Mouse (Mus musculus): ENCODE results near the gene Pafah1b3. TPM values are rescaled to one million over a fixed set of nuclear protein-coding genes. Genes with fewer than 3 reads are reported as not detected.
"Not testable (repeated sequence)": the region's sequence is repeated elsewhere in the genome, so short reads cannot be mapped to it uniquely, and the experiment has no call there.

Pafah1b3 gene
- 513 and 525 TPM in 2 replicates for polyA plus RNA-seq (2015; fragmentation: Nextera tagmentation; extraction: Ambion mirVana)

GRCm38 (mm10) chr7:25297454-25298325 lies at the start of gene Pafah1b3:
Gene Pafah1b3, minus strand, starts transcription at chr7:25297986.
- Histone ChIP-seq H3K4me1 (peaks cover 36% of the 10 kb centered on the region), H3K27me3 (no peaks in the 10 kb centered on the region), H3K9me3 (replicated peaks) (no peaks in the 10 kb centered on the region), H3K4me3 (peak within 1 kb of the TSS; percentile 84), H3K4me2 (peak within 1 kb of the TSS; percentile 79), H3K36me3 (ENCODE audit: poor library complexity, severe bottlenecking) (peaks cover 35% of the 10 kb centered on the region), H3K9ac (peak within 1 kb of the TSS; percentile 92), H3K27ac (peak within 1 kb of the TSS; percentile 96)
- WGBS: under 1% methylated on average over 51 of the region's 52 CpGs
- ATAC-seq: peak; percentile 94

- no peak overlapping the region for H3K4me2 ChIP-seq
- 0 out of 2 replicates have a peak, but pooled peaks cover 9% of the 10 kb centered on the region for H3K4me1 ChIP-seq
- H3K27me3 ChIP-seq: no peaks in the 10 kb centered on the region
- H3K4me3 ChIP-seq: no peak overlapping the region
- ATAC-seq: peak; percentile 69
- H3K36me3 ChIP-seq (ENCODE audit: poor library complexity, severe bottlenecking): peaks cover 79% of the 10 kb centered on the region
- no peak overlapping the region for H3K9ac ChIP-seq
- H3K27ac ChIP-seq: peak overlapping the region; percentile 32; the same call in 1 of the 2 replicates
- 71% methylated on average over 20 of the region's 20 CpGs for WGBS
- H3K9me3 ChIP-seq (replicated peaks): no peaks in the 10 kb centered on the region
Observed at GRCm38 (mm10) chr7:25341000-25341784, 43.4 kb upstream of the Pafah1b3 start.

- Histone ChIP-seq H3K27me3 (no peaks in the 10 kb centered on the region), H3K9me3 (replicated peaks) (no peaks in the 10 kb centered on the region), H3K27ac (no peak overlapping the region), H3K9ac (no peak overlapping the region), H3K36me3 (ENCODE audit: poor library complexity, severe bottlenecking) (peaks cover 82% of the 10 kb centered on the region), H3K4me3 (no peak overlapping the region), H3K4me1 (0 out of 2 replicates have a peak, but pooled peaks cover 9% of the 10 kb centered on the region), H3K4me2 (no peak overlapping the region)
- no peak for ATAC-seq
- WGBS: 92% methylated on average over 9 of the region's 9 CpGs
Observed at GRCm38 (mm10) chr7:25339329-25339728, 41.5 kb upstream of the Pafah1b3 start.

GRCm38 (mm10) chr7:25334472-25334871 lies 36.7 kb upstream of the Pafah1b3 start:
- Histone ChIP-seq H3K9me3 (replicated peaks) (no peaks in the 10 kb centered on the region), H3K4me2 (no peak overlapping the region), H3K4me1 (no peaks in the 10 kb centered on the region), H3K9ac (no peak overlapping the region), H3K27me3 (no peaks in the 10 kb centered on the region), H3K27ac (no peak overlapping the region), H3K4me3 (no peak overlapping the region), H3K36me3 (ENCODE audit: poor library complexity, severe bottlenecking) (peaks cover 72% of the 10 kb centered on the region)
- no peak for ATAC-seq
- WGBS: 86% methylated on average over 12 of the region's 12 CpGs

- Histone ChIP-seq H3K4me2 (no peak overlapping the region), H3K27me3 (no peaks in the 10 kb centered on the region), H3K4me3 (no peak overlapping the region), H3K4me1 (no peaks in the 10 kb centered on the region), H3K9ac (no peak overlapping the region), H3K27ac (no peak overlapping the region), H3K9me3 (replicated peaks) (no peaks in the 10 kb centered on the region), H3K36me3 (ENCODE audit: poor library complexity, severe bottlenecking) (peaks cover 70% of the 10 kb centered on the region)
- ATAC-seq: 0 out of 2 replicates have a peak, but pooled peaks have one; percentile 69
- 39% methylated on average over 16 of the region's 16 CpGs for WGBS
Observed at GRCm38 (mm10) chr7:25333596-25334307, 36.0 kb upstream of the Pafah1b3 start.

- Histone ChIP-seq H3K9me3 (replicated peaks) (no peaks in the 10 kb centered on the region), H3K27me3 (no peaks in the 10 kb centered on the region), H3K4me1 (peaks cover 10% of the 10 kb centered on the region), H3K4me3 (no peak overlapping the region), H3K36me3 (ENCODE audit: poor library complexity, severe bottlenecking) (peaks cover 38% of the 10 kb centered on the region), H3K4me2 (no peak overlapping the region), H3K27ac (no peak overlapping the region), H3K9ac (no peak overlapping the region; the same call in 1 of the 2 replicates)
- WGBS: 91% methylated on average over 8 of the region's 8 CpGs
- ATAC-seq: no peak
Observed at GRCm38 (mm10) chr7:25326233-25326632, 28.4 kb upstream of the Pafah1b3 start.

GRCm38 (mm10) chr7:25325431-25325830 lies 27.6 kb upstream of the Pafah1b3 start:
- H3K4me3 ChIP-seq; H3K27ac ChIP-seq; ATAC-seq; H3K9me3 ChIP-seq (replicated peaks); H3K9ac ChIP-seq; H3K4me2 ChIP-seq; H3K27me3 ChIP-seq: not testable (repeated sequence)
- 85% methylated on average over 6 of the region's 6 CpGs for WGBS
- peaks cover 30% of the 10 kb centered on the region for H3K36me3 ChIP-seq (ENCODE audit: poor library complexity, severe bottlenecking)
- peaks cover 14% of the 10 kb centered on the region for H3K4me1 ChIP-seq

- Histone ChIP-seq H3K27ac (no peak overlapping the region), H3K4me2 (no peak overlapping the region), H3K9ac (no peak overlapping the region), H3K4me3 (no peak overlapping the region), H3K4me1 (peaks cover 19% of the 10 kb centered on the region), H3K27me3 (no peaks in the 10 kb centered on the region), H3K9me3 (replicated peaks) (no peaks in the 10 kb centered on the region), H3K36me3 (ENCODE audit: poor library complexity, severe bottlenecking) (peaks cover 14% of the 10 kb centered on the region)
- ATAC-seq: no peak
- 87% methylated on average over 2 of the region's 2 CpGs for WGBS
Observed at GRCm38 (mm10) chr7:25323219-25323618, 25.4 kb upstream of the Pafah1b3 start.

GRCm38 (mm10) chr7:25322058-25322484 lies 24.3 kb upstream of the Pafah1b3 start:
- ATAC-seq: no peak
- peak overlapping the region; percentile 57 for H3K27ac ChIP-seq
- H3K9ac ChIP-seq: peak overlapping the region; percentile 30; the same call in 1 of the 2 replicates

GRCm38 (mm10) chr7:25317446-25317999 lies 19.7 kb upstream of the Pafah1b3 start:
- no peaks in the 10 kb centered on the region for H3K9me3 ChIP-seq (replicated peaks)
- ATAC-seq: no peak; the same call in 1 of the 2 replicates
- peaks cover 49% of the 10 kb centered on the region for H3K4me1 ChIP-seq
- H3K36me3 ChIP-seq (ENCODE audit: poor library complexity, severe bottlenecking): no peaks in the 10 kb centered on the region; the same call in 1 of the 2 replicates
- H3K27ac ChIP-seq: peak overlapping the region; percentile 85
- peak overlapping the region; percentile 67 for H3K4me3 ChIP-seq
- peaks cover 37% of the 10 kb centered on the region for H3K27me3 ChIP-seq
- H3K4me2 ChIP-seq: peak overlapping the region; percentile 94
- peak overlapping the region; percentile 83 for H3K9ac ChIP-seq
- 13% methylated on average over 21 of the region's 21 CpGs for WGBS

More at GRCm38 (mm10) chr7:25322058-25322484, 24.3 kb upstream of the Pafah1b3 start:
- H3K4me2 ChIP-seq: peak overlapping the region; percentile 20
- peaks cover 30% of the 10 kb centered on the region for H3K4me1 ChIP-seq
- peaks cover 4% of the 10 kb centered on the region for H3K36me3 ChIP-seq (ENCODE audit: poor library complexity, severe bottlenecking)
- no peaks in the 10 kb centered on the region for H3K27me3 ChIP-seq
- WGBS: 5% methylated on average over 6 of the region's 6 CpGs
- H3K4me3 ChIP-seq: no peak overlapping the region
- H3K9me3 ChIP-seq (replicated peaks): no peaks in the 10 kb centered on the region

All from forebrain, embryonic 13.5 days (tissue).